Mouse (Mus musculus): Measurements from ENCODE around the gene Atp5l. TPM values are rescaled to one million over a fixed set of nuclear protein-coding genes. Genes with fewer than 3 reads are reported as not detected.

Gene Atp5l
- polyA plus RNA-seq, 1 experiment from 2014 or later: 730 TPM

GRCm38 (mm10) chr9:44890122-44890521, 30.4 kb downstream of the Atp5l start:
- H3K4me1 ChIP-seq: no peaks in the 10 kb centered on the region
- ATAC-seq (replicated peaks): no peak
- H3K36me3 ChIP-seq: no peaks in the 10 kb centered on the region
- H3K4me2 ChIP-seq (replicated peaks): no peak overlapping the region
- 48% methylated on average over 2 of the region's 2 CpGs for WGBS
- no peak overlapping the region for H3K27ac ChIP-seq (replicated peaks)
- no peaks in the 10 kb centered on the region for H3K9me3 ChIP-seq
- H3K4me3 ChIP-seq: no peak overlapping the region
- H3K9ac ChIP-seq (replicated peaks): no peak overlapping the region
- H3K27me3 ChIP-seq: no peaks in the 10 kb centered on the region

- WGBS: 88% methylated on average over 7 of the region's 7 CpGs
- Histone ChIP-seq H3K27ac (replicated peaks) (no peak overlapping the region), H3K36me3 (no peaks in the 10 kb centered on the region)
Observed at GRCm38 (mm10) chr9:44888114-44888624, 32.4 kb downstream of the Atp5l start.

GRCm38 (mm10) chr9:44882981-44883569, 37.5 kb downstream of the Atp5l start:
- Histone ChIP-seq H3K9ac (replicated peaks) (peak overlapping the region; percentile 77), H3K27me3 (no peaks in the 10 kb centered on the region), H3K36me3 (no peaks in the 10 kb centered on the region), H3K4me1 (peaks cover 25% of the 10 kb centered on the region), H3K27ac (replicated peaks) (peak overlapping the region; percentile 99), H3K4me2 (replicated peaks) (peak overlapping the region; percentile 85), H3K4me3 (peak overlapping the region; percentile 62), H3K9me3 (no peaks in the 10 kb centered on the region)
- under 1% methylated on average over 21 of the region's 21 CpGs for WGBS
- ATAC-seq (replicated peaks): peak; percentile 31

More at GRCm38 (mm10) chr9:44888114-44888624, 32.4 kb downstream of the Atp5l start:
- Histone ChIP-seq H3K4me2 (replicated peaks) (no peak overlapping the region), H3K9ac (replicated peaks) (no peak overlapping the region), H3K4me1 (0 out of 2 replicates have a peak, but pooled peaks cover 3% of the 10 kb centered on the region), H3K27me3 (no peaks in the 10 kb centered on the region), H3K9me3 (no peaks in the 10 kb centered on the region), H3K4me3 (no peak overlapping the region)
- ATAC-seq (replicated peaks): no peak

GRCm38 (mm10) chr9:44882436-44882980, 38.0 kb downstream of the Atp5l start:
- Histone ChIP-seq H3K4me1 (peaks cover 31% of the 10 kb centered on the region), H3K4me3 (peak overlapping the region; percentile 62), H3K36me3 (no peaks in the 10 kb centered on the region), H3K9ac (replicated peaks) (peak overlapping the region; percentile 77), H3K27me3 (no peaks in the 10 kb centered on the region), H3K9me3 (no peaks in the 10 kb centered on the region), H3K4me2 (replicated peaks) (peak overlapping the region; percentile 85), H3K27ac (replicated peaks) (peak overlapping the region; percentile 99)
- peak; percentile 62 for ATAC-seq (replicated peaks)
- WGBS: under 1% methylated on average over 26 of the region's 27 CpGs

GRCm38 (mm10) chr9:44881941-44882435, 38.6 kb downstream of the Atp5l start:
- peak overlapping the region; percentile 62 for H3K4me3 ChIP-seq
- no peaks in the 10 kb centered on the region for H3K36me3 ChIP-seq
- peak overlapping the region; percentile 99 for H3K27ac ChIP-seq (replicated peaks)
- peak overlapping the region; percentile 77 for H3K9ac ChIP-seq (replicated peaks)
- WGBS: under 1% methylated on average over 28 of the region's 29 CpGs
- no peaks in the 10 kb centered on the region for H3K27me3 ChIP-seq
- no peaks in the 10 kb centered on the region for H3K9me3 ChIP-seq
- ATAC-seq (replicated peaks): peak; percentile 78
- H3K4me1 ChIP-seq: peaks cover 36% of the 10 kb centered on the region
- H3K4me2 ChIP-seq (replicated peaks): peak overlapping the region; percentile 85

GRCm38 (mm10) chr9:44881221-44881871, 39.2 kb downstream of the Atp5l start, which contains the start of gene Kmt2a:
TSS of gene Kmt2a (minus strand) at chr9:44881296.
- under 1% methylated on average over 61 of the region's 71 CpGs for WGBS
- Histone ChIP-seq H3K4me3 (peak within 1 kb of the TSS; percentile 62), H3K9ac (replicated peaks) (peak within 1 kb of the TSS; percentile 77), H3K4me2 (replicated peaks) (peak within 1 kb of the TSS; percentile 89), H3K36me3 (no peaks in the 10 kb centered on the region), H3K9me3 (no peaks in the 10 kb centered on the region), H3K27ac (replicated peaks) (peak within 1 kb of the TSS; percentile 99), H3K27me3 (no peaks in the 10 kb centered on the region), H3K4me1 (peaks cover 42% of the 10 kb centered on the region)
- peak; percentile 72 for ATAC-seq (replicated peaks)

GRCm38 (mm10) chr9:44880309-44881081, 40.0 kb downstream of the Atp5l start:
- peak overlapping the region; percentile 77 for H3K9ac ChIP-seq (replicated peaks)
- H3K27me3 ChIP-seq: no peaks in the 10 kb centered on the region
- H3K36me3 ChIP-seq: no peaks in the 10 kb centered on the region
- peak; percentile 21; the same call in 1 of the 2 replicates for ATAC-seq (replicated peaks)
- no peaks in the 10 kb centered on the region for H3K9me3 ChIP-seq
- peak overlapping the region; percentile 89 for H3K4me2 ChIP-seq (replicated peaks)
- peak overlapping the region; percentile 62 for H3K4me3 ChIP-seq
- peak overlapping the region; percentile 99 for H3K27ac ChIP-seq (replicated peaks)
- under 1% methylated on average over 39 of the region's 44 CpGs for WGBS
- peaks cover 51% of the 10 kb centered on the region for H3K4me1 ChIP-seq

- Histone ChIP-seq H3K4me1 (peaks cover 57% of the 10 kb centered on the region), H3K27ac (replicated peaks) (peak overlapping the region; percentile 99), H3K27me3 (no peaks in the 10 kb centered on the region), H3K36me3 (no peaks in the 10 kb centered on the region), H3K9ac (replicated peaks) (peak overlapping the region; percentile 77), H3K4me2 (replicated peaks) (peak overlapping the region; percentile 89), H3K4me3 (peak overlapping the region; percentile 62), H3K9me3 (no peaks in the 10 kb centered on the region)
- under 1% methylated on average over 13 of the region's 13 CpGs for whole genome bisulfite sequencing
- no peak for ATAC-seq (replicated peaks)
Observed at GRCm38 (mm10) chr9:44879694-44880271, 40.8 kb downstream of the Atp5l start.

- no peaks in the 10 kb centered on the region for H3K36me3 ChIP-seq
- ATAC-seq (replicated peaks): no peak
- H3K4me1 ChIP-seq: peaks cover 65% of the 10 kb centered on the region
- no peaks in the 10 kb centered on the region for H3K27me3 ChIP-seq
- 14% methylated on average over 9 of the region's 9 CpGs for WGBS
- H3K27ac ChIP-seq (replicated peaks): peak overlapping the region; percentile 99
- H3K9ac ChIP-seq (replicated peaks): peak overlapping the region; percentile 77
- H3K4me2 ChIP-seq (replicated peaks): peak overlapping the region; percentile 89
- no peaks in the 10 kb centered on the region for H3K9me3 ChIP-seq
- peak overlapping the region; percentile 62 for H3K4me3 ChIP-seq
Observed at GRCm38 (mm10) chr9:44878776-44879500, 41.6 kb downstream of the Atp5l start.

GRCm38 (mm10) chr9:44877686-44878085, 42.9 kb downstream of the Atp5l start:
- H3K9ac ChIP-seq (replicated peaks): no peak overlapping the region
- H3K4me1 ChIP-seq: peaks cover 71% of the 10 kb centered on the region
- no peaks in the 10 kb centered on the region for H3K27me3 ChIP-seq
- no peak overlapping the region for H3K27ac ChIP-seq (replicated peaks)
- no peak overlapping the region for H3K4me2 ChIP-seq (replicated peaks)
- ATAC-seq (replicated peaks): no peak
- H3K36me3 ChIP-seq: no peaks in the 10 kb centered on the region
- no peaks in the 10 kb centered on the region for H3K9me3 ChIP-seq
- 82% methylated on average over 7 of the region's 7 CpGs for WGBS
- H3K4me3 ChIP-seq: no peak overlapping the region

- Histone ChIP-seq H3K9me3 (no peaks in the 10 kb centered on the region), H3K4me1 (peaks cover 71% of the 10 kb centered on the region), H3K4me3 (peak overlapping the region; percentile 12; the same call in 1 of the 2 replicates), H3K27ac (replicated peaks) (peak overlapping the region; percentile 38; the same call in 1 of the 2 replicates), H3K9ac (replicated peaks) (0 out of 2 replicates have a peak overlapping the region, but pooled peaks have one; percentile 22), H3K4me2 (replicated peaks) (peak overlapping the region; percentile 19), H3K36me3 (no peaks in the 10 kb centered on the region), H3K27me3 (no peaks in the 10 kb centered on the region)
- no peak for ATAC-seq (replicated peaks)
- 19% methylated on average over 7 of the region's 7 CpGs for WGBS
Observed at GRCm38 (mm10) chr9:44875476-44875875, 45.1 kb downstream of the Atp5l start.
